22 mouse cellular contexts compared by ENCODE assay signal in genomic region chr5:52638916-52639315, GRCm38 (mm10). TPM values are rescaled to one million over a fixed set of nuclear protein-coding genes. Genes with fewer than 3 reads are reported as not detected.
DNase-seq lines count a peak whose midpoint lies in the region; ATAC-seq and TF ChIP-seq lines count a peak whose summit lies in the region.
"Had no signal": no experiment of that assay in that cellular context is flagged by ENCODE, and none has a peak within 500 bp of the region (broad histone marks: within the 10 kb centered on the region; RNA-seq: fewer than 3 reads in every experiment).

No protein-coding gene starts in this region.

- no peak overlapping the region for H3K4me2 ChIP-seq in forebrain, embryonic 11.5 days (ENCODE audit: low read depth, low read length, severe bottlenecking)
- no peak overlapping the region for H3K4me2 ChIP-seq in liver, postnatal 0 days (ENCODE audit: low read depth, low read length)
- H3K4me2 ChIP-seq in midbrain, embryonic 11.5 days, result no peak overlapping the region
- no peak overlapping the region for H3K4me2 ChIP-seq in midbrain, embryonic 15.5 days
- H3K4me2 ChIP-seq in hindbrain, embryonic 16.5 days (ENCODE audit: low read length), result no peak overlapping the region
- H3K4me2 ChIP-seq: embryonic facial prominence, embryonic 12.5 days; forebrain, embryonic 13.5 days; forebrain, embryonic 15.5 days had no signal

- H3K4me1 ChIP-seq in forebrain, embryonic 11.5 days (replicated peaks; ENCODE audit: control insufficient read depth, insufficient read depth, low read length), result no peaks in the 10 kb centered on the region
- H3K4me1 ChIP-seq in forebrain, embryonic 10.5 days, result no peaks in the 10 kb centered on the region
- H3K4me1 ChIP-seq in liver, postnatal 0 days (ENCODE audit: insufficient read depth), result no peaks in the 10 kb centered on the region
- no peaks in the 10 kb centered on the region for H3K4me1 ChIP-seq in midbrain, embryonic 11.5 days (ENCODE audit: control insufficient read depth, insufficient read depth, low read length)
- H3K4me1 ChIP-seq in midbrain, embryonic 15.5 days, result no peaks in the 10 kb centered on the region
- H3K4me1 ChIP-seq in hindbrain, embryonic 16.5 days (ENCODE audit: control insufficient read depth, insufficient read depth, low read depth, low read length), result no peaks in the 10 kb centered on the region
- H3K4me1 ChIP-seq: embryonic facial prominence, embryonic 10.5 days; embryonic facial prominence, embryonic 12.5 days; forebrain, embryonic 13.5 days; forebrain, embryonic 15.5 days had no signal

- no peak for TF ChIP-seq EP300 in liver, postnatal 0 days (IDR thresholded peaks at IDR 0.05; ENCODE audit: low read depth)

- no peak for ATAC-seq in forebrain, embryonic 11.5 days (replicated peaks; ENCODE audit: low FRiP score)
- ATAC-seq in liver, postnatal 0 days, result no peak
- no peak for ATAC-seq in midbrain, embryonic 11.5 days (ENCODE audit: low FRiP score)
- no peak for ATAC-seq in midbrain, embryonic 15.5 days (replicated peaks)
- ATAC-seq in hindbrain, embryonic 16.5 days, result no peak
- ATAC-seq: activated CD4-positive, CD25-positive, alpha-beta regulatory T cell, adult 4 months; forebrain, embryonic 13.5 days; forebrain, embryonic 15.5 days; forebrain, postnatal 0 days; Patski had no signal

- WGBS in forebrain, embryonic 11.5 days, result 88% methylated on average over 8 of the region's 8 CpGs
- 90% methylated on average over 8 of the region's 8 CpGs for WGBS in forebrain, embryonic 10.5 days
- WGBS in liver, postnatal 0 days (ENCODE audit: insufficient replicate concordance), result 70% methylated on average over 8 of the region's 8 CpGs
- WGBS in midbrain, embryonic 11.5 days, result 92% methylated on average over 8 of the region's 8 CpGs
- 91% methylated on average over 8 of the region's 8 CpGs for WGBS in midbrain, embryonic 15.5 days
- 83% methylated on average over 8 of the region's 8 CpGs for WGBS in hindbrain, embryonic 16.5 days

- no peaks in the 10 kb centered on the region; the same call in 1 of the 2 replicates for H3K36me3 ChIP-seq in forebrain, embryonic 11.5 days (ENCODE audit: control insufficient read depth, insufficient read depth, low read length)
- H3K36me3 ChIP-seq in forebrain, embryonic 10.5 days (replicated peaks), result peaks cover 27% of the 10 kb centered on the region
- H3K36me3 ChIP-seq in liver, postnatal 0 days (replicated peaks; ENCODE audit: insufficient read depth, low read length), result peaks cover 24% of the 10 kb centered on the region
- H3K36me3 ChIP-seq in midbrain, embryonic 11.5 days (ENCODE audit: control insufficient read depth, insufficient read depth, low read length), result peaks cover 4% of the 10 kb centered on the region; the same call in 1 of the 2 replicates
- H3K36me3 ChIP-seq in midbrain, embryonic 15.5 days (replicated peaks), result 0 out of 2 replicates have a peak, but pooled peaks cover 12% of the 10 kb centered on the region
- peaks cover 3% of the 10 kb centered on the region for H3K36me3 ChIP-seq in hindbrain, embryonic 16.5 days (ENCODE audit: control insufficient read depth, insufficient read depth, low read length)

- TF ChIP-seq CTCF in liver, postnatal 0 days (IDR thresholded peaks at IDR 0.05; ENCODE audit: low read depth), result no peak

- no peaks in the 10 kb centered on the region for H3K9me3 ChIP-seq in forebrain, embryonic 11.5 days (ENCODE audit: control insufficient read depth, low read length)
- no peaks in the 10 kb centered on the region for H3K9me3 ChIP-seq in forebrain, embryonic 10.5 days
- no peaks in the 10 kb centered on the region for H3K9me3 ChIP-seq in liver, postnatal 0 days (ENCODE audit: low read length)
- H3K9me3 ChIP-seq in midbrain, embryonic 11.5 days (ENCODE audit: control insufficient read depth, low read length), result no peaks in the 10 kb centered on the region
- H3K9me3 ChIP-seq in midbrain, embryonic 15.5 days, result no peaks in the 10 kb centered on the region
- no peaks in the 10 kb centered on the region for H3K9me3 ChIP-seq in hindbrain, embryonic 16.5 days (ENCODE audit: control insufficient read depth, low read length)
- H3K9me3 ChIP-seq: embryonic facial prominence, embryonic 10.5 days; embryonic facial prominence, embryonic 12.5 days; forebrain, embryonic 13.5 days; forebrain, embryonic 15.5 days had no signal

- DNase-seq in forebrain, embryonic 11.5 days (ENCODE audit: low spot score), result peak; percentile 25
- no peak for DNase-seq in forebrain, embryonic 10.5 days (ENCODE audit: extremely low spot score, low spot score)
- DNase-seq in liver, postnatal 0 days, result peak; percentile 6
- no peak for DNase-seq in liver
- peak; percentile 45 for DNase-seq in midbrain, embryonic 11.5 days (ENCODE audit: low spot score, missing footprints)
- DNase-seq: adrenal gland, adult 8-10 months; adrenal gland, postnatal 14 days; adrenal gland, postnatal 36 days; cerebellum, adult 11-12 months; cerebellum, adult 2 months; cerebellum, adult 9-10 months; cerebellum, postnatal 10 days; cerebellum, postnatal 25 days; forebrain, postnatal 0 days had no signal

- no peak overlapping the region for H3K4me3 ChIP-seq in forebrain, embryonic 11.5 days (ENCODE audit: low read depth, low read length)
- no peak overlapping the region for H3K4me3 ChIP-seq in forebrain, embryonic 10.5 days
- H3K4me3 ChIP-seq in liver, postnatal 0 days (ENCODE audit: low read depth, low read length), result no peak overlapping the region
- H3K4me3 ChIP-seq in midbrain, embryonic 11.5 days (ENCODE audit: low read depth, low read length), result no peak overlapping the region
- no peak overlapping the region for H3K4me3 ChIP-seq in midbrain, embryonic 15.5 days
- no peak overlapping the region for H3K4me3 ChIP-seq in hindbrain, embryonic 16.5 days (ENCODE audit: low read length)
- H3K4me3 ChIP-seq: embryonic facial prominence, embryonic 10.5 days; embryonic facial prominence, embryonic 12.5 days; forebrain, embryonic 13.5 days; forebrain, embryonic 15.5 days had no signal

- H3K27me3 ChIP-seq in forebrain, embryonic 11.5 days (ENCODE audit: control insufficient read depth, insufficient read depth, low read length), result no peaks in the 10 kb centered on the region
- H3K27me3 ChIP-seq in forebrain, embryonic 10.5 days (ENCODE audit: poor library complexity, severe bottlenecking), result no peaks in the 10 kb centered on the region
- no peaks in the 10 kb centered on the region for H3K27me3 ChIP-seq in liver, postnatal 0 days (ENCODE audit: insufficient read depth, low read length)
- no peaks in the 10 kb centered on the region for H3K27me3 ChIP-seq in midbrain, embryonic 11.5 days (ENCODE audit: control insufficient read depth, insufficient read depth, low read length)
- H3K27me3 ChIP-seq in midbrain, embryonic 15.5 days (replicated peaks), result no peaks in the 10 kb centered on the region
- no peaks in the 10 kb centered on the region for H3K27me3 ChIP-seq in hindbrain, embryonic 16.5 days (replicated peaks; ENCODE audit: control insufficient read depth, insufficient read depth, low read length)
- H3K27me3 ChIP-seq: embryonic facial prominence, embryonic 12.5 days; forebrain, embryonic 13.5 days; forebrain, embryonic 15.5 days; Patski had no signal

- no peak overlapping the region for H3K27ac ChIP-seq in forebrain, embryonic 11.5 days (ENCODE audit: low read depth, low read length)
- no peak overlapping the region for H3K27ac ChIP-seq in forebrain, embryonic 10.5 days
- H3K27ac ChIP-seq in liver, postnatal 0 days (ENCODE audit: low read depth), result no peak overlapping the region
- no peak overlapping the region for H3K27ac ChIP-seq in midbrain, embryonic 11.5 days (ENCODE audit: low read depth, low read length)
- H3K27ac ChIP-seq in midbrain, embryonic 15.5 days, result no peak overlapping the region
- H3K27ac ChIP-seq in hindbrain, embryonic 16.5 days (ENCODE audit: low read depth, low read length), result no peak overlapping the region
- H3K27ac ChIP-seq: embryonic facial prominence, embryonic 10.5 days; embryonic facial prominence, embryonic 12.5 days; forebrain, embryonic 13.5 days; forebrain, embryonic 15.5 days had no signal

- H3K9ac ChIP-seq in forebrain, embryonic 11.5 days (ENCODE audit: low read length), result no peak overlapping the region
- H3K9ac ChIP-seq in liver, postnatal 0 days (replicated peaks), result no peak overlapping the region
- H3K9ac ChIP-seq in midbrain, embryonic 11.5 days (ENCODE audit: low read length), result no peak overlapping the region
- no peak overlapping the region for H3K9ac ChIP-seq in midbrain, embryonic 15.5 days
- H3K9ac ChIP-seq in hindbrain, embryonic 16.5 days (ENCODE audit: low read depth, low read length), result no peak overlapping the region
- H3K9ac ChIP-seq: embryonic facial prominence, embryonic 12.5 days; forebrain, embryonic 13.5 days; forebrain, embryonic 15.5 days; forebrain, postnatal 0 days had no signal

RNA-seq across cellular contexts. Expression of gene Sepsecs, which starts 30.6 kb away (rescaled TPM):
- 9.0 and 9.5 TPM in 2 replicates for polyA plus RNA-seq in forebrain, embryonic 11.5 days (2014; fragmentation: Nextera tagmentation; extraction: Ambion mirVana)
- polyA plus RNA-seq in forebrain, embryonic 10.5 days (2016; fragmentation: Nextera tagmentation; extraction: Ambion mirVana), result 8.2 and 8.7 TPM in 2 replicates
- polyA plus RNA-seq in liver, postnatal 0 days (2015; fragmentation: Nextera tagmentation; extraction: Ambion mirVana), result 10.8 and 12.0 TPM in 2 replicates
- 8.0 and 8.7 TPM in 2 replicates for polyA plus RNA-seq in midbrain, embryonic 11.5 days (2014; fragmentation: Nextera tagmentation; extraction: Ambion mirVana)
- polyA plus RNA-seq in midbrain, embryonic 15.5 days (2015; fragmentation: Nextera tagmentation; extraction: Ambion mirVana), result 7.3 and 8.0 TPM in 2 replicates
- polyA plus RNA-seq in hindbrain, embryonic 16.5 days (2015; fragmentation: Nextera tagmentation; extraction: Ambion mirVana), result 6.6 and 6.9 TPM in 2 replicates

Comparison
In these comparisons a context has a peak if more than half of its experiments do, and no peak if none do; other contexts are left out.
1. DNase-seq: peak in forebrain, embryonic 11.5 days (single experiment), liver, postnatal 0 days (single experiment) and midbrain, embryonic 11.5 days (single experiment); none in forebrain, embryonic 10.5 days (single experiment) and liver (single experiment).